Mouse (Mus musculus): Measurements from ENCODE around the gene Sat1. TPM values are rescaled to one million over a fixed set of nuclear protein-coding genes. Genes with fewer than 3 reads are reported as not detected.
"Not testable (repeated sequence)": the region's sequence is repeated elsewhere in the genome, so short reads cannot be mapped to it uniquely, and the experiment has no call there.

Sat1 gene
- polyA plus RNA-seq, 1 experiment from 2014 or later, result 83.0 TPM

GRCm38 (mm10) chrX:155205436-155205835 lies 10.8 kb downstream of the Sat1 start:
- 81% methylated on average over 2 of the region's 2 CpGs for WGBS
- not testable (repeated sequence) for H3K27ac ChIP-seq (ENCODE audit: low read depth, low read length); H3K4me2 ChIP-seq (ENCODE audit: low read depth); H3K9me3 ChIP-seq (ENCODE audit: control insufficient read depth, low read length); H3K4me3 ChIP-seq (ENCODE audit: low read depth, low read length); H3K27me3 ChIP-seq (ENCODE audit: control insufficient read depth, insufficient read depth, low read length); DNase-seq (ENCODE audit: low spot score); ATAC-seq (ENCODE audit: insufficient read depth, low FRiP score, low TSS enrichment); H3K9ac ChIP-seq (ENCODE audit: low read length); H3K4me1 ChIP-seq (ENCODE audit: control insufficient read depth, insufficient read depth, low read length); H3K36me3 ChIP-seq (ENCODE audit: control insufficient read depth, insufficient read depth, low read length)

GRCm38 (mm10) chrX:155202406-155203305 lies 13.6 kb downstream of the Sat1 start:
- Histone ChIP-seq H3K27me3 (ENCODE audit: control insufficient read depth, insufficient read depth, low read length) (no peaks in the 10 kb centered on the region), H3K4me3 (ENCODE audit: low read depth, low read length) (no peak overlapping the region), H3K9me3 (ENCODE audit: control insufficient read depth, low read length) (no peaks in the 10 kb centered on the region), H3K9ac (ENCODE audit: low read length) (no peak overlapping the region), H3K4me2 (ENCODE audit: low read depth) (no peak overlapping the region), H3K36me3 (ENCODE audit: control insufficient read depth, insufficient read depth, low read length) (no peaks in the 10 kb centered on the region), H3K27ac (ENCODE audit: low read depth, low read length) (no peak overlapping the region), H3K4me1 (ENCODE audit: control insufficient read depth, insufficient read depth, low read length) (no peaks in the 10 kb centered on the region)
- DNase-seq (ENCODE audit: low spot score) (no peak), ATAC-seq (ENCODE audit: insufficient read depth, low FRiP score, low TSS enrichment) (no peak)
- WGBS, result 82% methylated on average over 2 of the region's 2 CpGs

- DNase-seq (ENCODE audit: low spot score), result no peak
- WGBS, result 91% methylated on average over 1 of the region's 1 CpGs
- Histone ChIP-seq H3K27me3 (ENCODE audit: control insufficient read depth, insufficient read depth, low read length) (no peaks in the 10 kb centered on the region), H3K9ac (ENCODE audit: low read length) (no peak overlapping the region), H3K4me1 (ENCODE audit: control insufficient read depth, insufficient read depth, low read length) (no peaks in the 10 kb centered on the region), H3K9me3 (ENCODE audit: control insufficient read depth, low read length) (no peaks in the 10 kb centered on the region), H3K36me3 (ENCODE audit: control insufficient read depth, insufficient read depth, low read length) (no peaks in the 10 kb centered on the region), H3K4me3 (ENCODE audit: low read depth, low read length) (no peak overlapping the region), H3K4me2 (ENCODE audit: low read depth) (no peak overlapping the region), H3K27ac (ENCODE audit: low read depth, low read length) (no peak overlapping the region)
- ATAC-seq (ENCODE audit: insufficient read depth, low FRiP score, low TSS enrichment), result no peak
Observed at GRCm38 (mm10) chrX:155201799-155202198, 14.4 kb downstream of the Sat1 start.

- no peaks in the 10 kb centered on the region for H3K9me3 ChIP-seq (ENCODE audit: control insufficient read depth, low read length)
- no peaks in the 10 kb centered on the region for H3K36me3 ChIP-seq (ENCODE audit: control insufficient read depth, insufficient read depth, low read length)
- H3K27ac ChIP-seq (ENCODE audit: low read depth, low read length), result no peak overlapping the region
- no peak overlapping the region for H3K4me2 ChIP-seq (ENCODE audit: low read depth)
- no peak for DNase-seq (ENCODE audit: low spot score)
- WGBS, result 90% methylated on average over 4 of the region's 4 CpGs
- no peak for ATAC-seq (ENCODE audit: insufficient read depth, low FRiP score, low TSS enrichment)
- H3K4me3 ChIP-seq (ENCODE audit: low read depth, low read length), result no peak overlapping the region
- no peak overlapping the region for H3K9ac ChIP-seq (ENCODE audit: low read length)
- H3K4me1 ChIP-seq (ENCODE audit: control insufficient read depth, insufficient read depth, low read length), result no peaks in the 10 kb centered on the region
- no peaks in the 10 kb centered on the region for H3K27me3 ChIP-seq (ENCODE audit: control insufficient read depth, insufficient read depth, low read length)
Observed at GRCm38 (mm10) chrX:155194979-155195378, 21.3 kb downstream of the Sat1 start.

GRCm38 (mm10) chrX:155193732-155194443 lies 22.4 kb downstream of the Sat1 start:
- DNase-seq (ENCODE audit: low spot score), result no peak
- Histone ChIP-seq H3K4me1 (ENCODE audit: control insufficient read depth, insufficient read depth, low read length) (no peaks in the 10 kb centered on the region), H3K27ac (ENCODE audit: low read depth, low read length) (no peak overlapping the region), H3K4me2 (ENCODE audit: low read depth) (no peak overlapping the region), H3K9me3 (ENCODE audit: control insufficient read depth, low read length) (no peaks in the 10 kb centered on the region), H3K27me3 (ENCODE audit: control insufficient read depth, insufficient read depth, low read length) (no peaks in the 10 kb centered on the region), H3K36me3 (ENCODE audit: control insufficient read depth, insufficient read depth, low read length) (no peaks in the 10 kb centered on the region), H3K9ac (ENCODE audit: low read length) (no peak overlapping the region), H3K4me3 (ENCODE audit: low read depth, low read length) (no peak overlapping the region)
- no peak for ATAC-seq (ENCODE audit: insufficient read depth, low FRiP score, low TSS enrichment)
- 75% methylated on average over 5 of the region's 5 CpGs for whole genome bisulfite sequencing

GRCm38 (mm10) chrX:155191941-155192340 lies 24.3 kb downstream of the Sat1 start:
- Histone ChIP-seq H3K4me1 (ENCODE audit: control insufficient read depth, insufficient read depth, low read length) (no peaks in the 10 kb centered on the region), H3K27me3 (ENCODE audit: control insufficient read depth, insufficient read depth, low read length) (no peaks in the 10 kb centered on the region), H3K27ac (ENCODE audit: low read depth, low read length) (no peak overlapping the region), H3K9me3 (ENCODE audit: control insufficient read depth, low read length) (no peaks in the 10 kb centered on the region), H3K4me3 (ENCODE audit: low read depth, low read length) (no peak overlapping the region), H3K4me2 (ENCODE audit: low read depth) (no peak overlapping the region), H3K36me3 (ENCODE audit: control insufficient read depth, insufficient read depth, low read length) (no peaks in the 10 kb centered on the region), H3K9ac (ENCODE audit: low read length) (no peak overlapping the region)
- ATAC-seq (ENCODE audit: insufficient read depth, low FRiP score, low TSS enrichment) (no peak), DNase-seq (ENCODE audit: low spot score) (no peak)
- WGBS, result 88% methylated on average over 4 of the region's 4 CpGs

- Histone ChIP-seq H3K9me3 (ENCODE audit: control insufficient read depth, low read length) (no peaks in the 10 kb centered on the region), H3K27ac (ENCODE audit: low read depth, low read length) (no peak overlapping the region), H3K27me3 (ENCODE audit: control insufficient read depth, insufficient read depth, low read length) (no peaks in the 10 kb centered on the region), H3K4me1 (ENCODE audit: control insufficient read depth, insufficient read depth, low read length) (no peaks in the 10 kb centered on the region), H3K4me2 (ENCODE audit: low read depth) (no peak overlapping the region), H3K36me3 (ENCODE audit: control insufficient read depth, insufficient read depth, low read length) (no peaks in the 10 kb centered on the region), H3K9ac (ENCODE audit: low read length) (no peak overlapping the region), H3K4me3 (ENCODE audit: low read depth, low read length) (no peak overlapping the region)
- 79% methylated on average over 2 of the region's 2 CpGs for WGBS
- ATAC-seq (ENCODE audit: insufficient read depth, low FRiP score, low TSS enrichment) (no peak), DNase-seq (ENCODE audit: low spot score) (no peak)
Observed at GRCm38 (mm10) chrX:155177640-155178039, 38.6 kb downstream of the Sat1 start.

GRCm38 (mm10) chrX:155177230-155177629 lies 39.0 kb downstream of the Sat1 start:
- H3K36me3 ChIP-seq (ENCODE audit: control insufficient read depth, insufficient read depth, low read length), result no peaks in the 10 kb centered on the region
- H3K4me2 ChIP-seq (ENCODE audit: low read depth), result no peak overlapping the region
- H3K9ac ChIP-seq (ENCODE audit: low read length), result no peak overlapping the region
- ATAC-seq (ENCODE audit: insufficient read depth, low FRiP score, low TSS enrichment) (no peak), DNase-seq (ENCODE audit: low spot score) (no peak)
- no peak overlapping the region for H3K4me3 ChIP-seq (ENCODE audit: low read depth, low read length)
- H3K27me3 ChIP-seq (ENCODE audit: control insufficient read depth, insufficient read depth, low read length), result no peaks in the 10 kb centered on the region
- WGBS, result 68% methylated on average over 2 of the region's 2 CpGs
- H3K27ac ChIP-seq (ENCODE audit: low read depth, low read length), result no peak overlapping the region
- H3K4me1 ChIP-seq (ENCODE audit: control insufficient read depth, insufficient read depth, low read length), result no peaks in the 10 kb centered on the region
- no peaks in the 10 kb centered on the region for H3K9me3 ChIP-seq (ENCODE audit: control insufficient read depth, low read length)

- Histone ChIP-seq H3K36me3 (ENCODE audit: control insufficient read depth, insufficient read depth, low read length) (no peaks in the 10 kb centered on the region), H3K4me3 (ENCODE audit: low read depth, low read length) (no peak overlapping the region), H3K27me3 (ENCODE audit: control insufficient read depth, insufficient read depth, low read length) (no peaks in the 10 kb centered on the region), H3K4me2 (ENCODE audit: low read depth) (no peak overlapping the region), H3K4me1 (ENCODE audit: control insufficient read depth, insufficient read depth, low read length) (no peaks in the 10 kb centered on the region), H3K27ac (ENCODE audit: low read depth, low read length) (no peak overlapping the region), H3K9me3 (ENCODE audit: control insufficient read depth, low read length) (no peaks in the 10 kb centered on the region), H3K9ac (ENCODE audit: low read length) (no peak overlapping the region)
- ATAC-seq (ENCODE audit: insufficient read depth, low FRiP score, low TSS enrichment), result no peak
- DNase-seq (ENCODE audit: low spot score), result no peak
- 46% methylated on average over 4 of the region's 4 CpGs for WGBS
Observed at GRCm38 (mm10) chrX:155175568-155175967, 40.7 kb downstream of the Sat1 start.
